Mouse (Mus musculus) right cerebral cortex, postnatal 10 days (tissue): ENCODE measurements around the gene Fcf1.
A peak's percentile ranks its signal among the peaks of the same experiment; 100 is the strongest.

ENCODE experiments used
- DNase-seq, 2 experiments: peaks; one replicate each; pipeline ENCODE4 v3.0.0; 2021; ENCODE audit warnings: low spot score in 2 of 2

The Fcf1 gene

GRCm38 (mm10) chr12:84968831-84969655, 1.7 kb upstream of the Fcf1 start:
- no peak for DNase-seq

GRCm38 (mm10) chr12:84969656-84970427, 855 bp upstream of the Fcf1 start:
- no peak for DNase-seq

GRCm38 (mm10) chr12:84979264-84979862, 8.7 kb downstream of the Fcf1 start:
- no peak for DNase-seq

- no peak for DNase-seq
Measured at GRCm38 (mm10) chr12:84989456-84989855, 18.8 kb downstream of the Fcf1 start.

GRCm38 (mm10) chr12:84995112-84995761, 24.5 kb downstream of the Fcf1 start:
- DNase-seq = no peak

- DNase-seq = peak; percentile 99
Measured at GRCm38 (mm10) chr12:84996083-84996496, 25.4 kb downstream of the Fcf1 start, which contains the start of gene Ylpm1. Ylpm1 (plus strand) TSS chr12:84996321.

- peak; percentile 79 to 84 for DNase-seq
Measured at GRCm38 (mm10) chr12:84996501-84997398, 26.1 kb downstream of the Fcf1 start.

GRCm38 (mm10) chr12:84999053-84999452, 28.4 kb downstream of the Fcf1 start:
- no peak for DNase-seq

GRCm38 (mm10) chr12:85006206-85006605, 35.5 kb downstream of the Fcf1 start:
- no peak for DNase-seq

- no peak for DNase-seq
Measured at GRCm38 (mm10) chr12:85007021-85007420, 36.3 kb downstream of the Fcf1 start.

- DNase-seq = no peak
Measured at GRCm38 (mm10) chr12:85009776-85010175, 39.1 kb downstream of the Fcf1 start.

GRCm38 (mm10) chr12:85010541-85010940, 39.8 kb downstream of the Fcf1 start:
- DNase-seq = no peak

- no peak for DNase-seq
Measured at GRCm38 (mm10) chr12:85012185-85012584, 41.5 kb downstream of the Fcf1 start.

- no peak for DNase-seq
Measured at GRCm38 (mm10) chr12:85022071-85022470, 51.4 kb downstream of the Fcf1 start.

GRCm38 (mm10) chr12:85032710-85033109, 62.0 kb downstream of the Fcf1 start:
- no peak for DNase-seq
